24 mouse cellular contexts compared by ENCODE assay signal in genomic region chr14:105341765-105342164, GRCm38 (mm10).
DNase-seq lines count a peak whose midpoint lies in the region; ATAC-seq and TF ChIP-seq lines count a peak whose summit lies in the region.
"Had no signal": no experiment of that assay in that cellular context is flagged by ENCODE, and none has a peak within 500 bp of the region (broad histone marks: within the 10 kb centered on the region; RNA-seq: fewer than 3 reads in every experiment).

No protein-coding gene starts in this region.

- no peaks in the 10 kb centered on the region for H3K9me3 ChIP-seq in limb, embryonic 11.5 days (ENCODE audit: control insufficient read depth, low read length)
- no peaks in the 10 kb centered on the region for H3K9me3 ChIP-seq in limb, embryonic 10.5 days (replicated peaks)
- H3K9me3 ChIP-seq in embryonic facial prominence, embryonic 15.5 days (replicated peaks): no peaks in the 10 kb centered on the region
- H3K9me3 ChIP-seq: embryonic facial prominence, embryonic 12.5 days; forebrain, embryonic 12.5 days; heart, embryonic 13.5 days had no signal

- H3K27me3 ChIP-seq in limb, embryonic 11.5 days (ENCODE audit: control insufficient read depth, insufficient read depth, low read length): no peaks in the 10 kb centered on the region
- H3K27me3 ChIP-seq in limb, embryonic 10.5 days (ENCODE audit: low read depth, poor library complexity, severe bottlenecking): no peaks in the 10 kb centered on the region
- H3K27me3 ChIP-seq in embryonic facial prominence, embryonic 15.5 days: no peaks in the 10 kb centered on the region
- H3K27me3 ChIP-seq in heart, adult 2 months (ENCODE audit: control insufficient read depth, insufficient read depth, low read length): no peaks in the 10 kb centered on the region
- H3K27me3 ChIP-seq: embryonic facial prominence, embryonic 12.5 days; forebrain, embryonic 12.5 days; heart, embryonic 13.5 days had no signal

- H3K4me2 ChIP-seq in limb, embryonic 11.5 days (ENCODE audit: low read depth, severe bottlenecking): no peak overlapping the region
- no peak overlapping the region for H3K4me2 ChIP-seq in embryonic facial prominence, embryonic 15.5 days (replicated peaks)
- H3K4me2 ChIP-seq: embryonic facial prominence, embryonic 12.5 days; forebrain, embryonic 12.5 days; heart, embryonic 13.5 days had no signal

- intact Hi-C loops in heart, adult 2 months (cut with DNase I): no loop called here

- H3K27ac ChIP-seq in limb, embryonic 11.5 days (replicated peaks; ENCODE audit: low read depth, low read length): no peak overlapping the region
- H3K27ac ChIP-seq in limb, embryonic 10.5 days: no peak overlapping the region
- H3K27ac ChIP-seq in embryonic facial prominence, embryonic 15.5 days (replicated peaks): peak overlapping the region; percentile 58; the same call in 1 of the 2 replicates
- no peak overlapping the region for H3K27ac ChIP-seq in heart, adult 2 months
- H3K27ac ChIP-seq: forebrain, embryonic 12.5 days; gastrocnemius, adult 2 months; heart, embryonic 13.5 days had no signal

- no peak overlapping the region for H3K9ac ChIP-seq in limb, embryonic 11.5 days (ENCODE audit: low read length)
- H3K9ac ChIP-seq in embryonic facial prominence, embryonic 15.5 days: no peak overlapping the region
- no peak overlapping the region for H3K9ac ChIP-seq in heart, adult 2 months (ENCODE audit: low read depth, low read length)
- H3K9ac ChIP-seq: embryonic facial prominence, embryonic 12.5 days; forebrain, embryonic 12.5 days; forebrain, postnatal 0 days; heart, embryonic 13.5 days had no signal

- 71% methylated on average over 8 of the region's 8 CpGs for WGBS in limb, embryonic 11.5 days
- 77% methylated on average over 8 of the region's 8 CpGs for WGBS in limb, embryonic 10.5 days
- 44% methylated on average over 8 of the region's 8 CpGs for WGBS in embryonic facial prominence, embryonic 15.5 days
- 69% methylated on average over 8 of the region's 8 CpGs for WGBS in heart, adult 2 months

- H3K4me1 ChIP-seq in limb, embryonic 11.5 days (ENCODE audit: control insufficient read depth, insufficient read depth, low read length): no peaks in the 10 kb centered on the region
- H3K4me1 ChIP-seq in limb, embryonic 10.5 days: no peaks in the 10 kb centered on the region; the same call in 1 of the 2 replicates
- H3K4me1 ChIP-seq in embryonic facial prominence, embryonic 15.5 days: no peaks in the 10 kb centered on the region
- H3K4me1 ChIP-seq in heart, adult 2 months (ENCODE audit: control insufficient read depth, insufficient read depth, low read length): no peaks in the 10 kb centered on the region
- H3K4me1 ChIP-seq: embryonic facial prominence, embryonic 12.5 days; forebrain, embryonic 12.5 days had no signal

- no peaks in the 10 kb centered on the region for H3K79me2 ChIP-seq in heart, adult 2 months (replicated peaks; ENCODE audit: control insufficient read depth, insufficient read depth, low read length)

- H3K4me3 ChIP-seq in limb, embryonic 11.5 days (ENCODE audit: low read depth, low read length): no peak overlapping the region
- H3K4me3 ChIP-seq in limb, embryonic 10.5 days: no peak overlapping the region
- H3K4me3 ChIP-seq in embryonic facial prominence, embryonic 15.5 days (replicated peaks): no peak overlapping the region
- H3K4me3 ChIP-seq in heart, adult 2 months: no peak overlapping the region
- H3K4me3 ChIP-seq: embryonic facial prominence, embryonic 12.5 days; erythroblast, embryonic 14.5 days; forebrain, embryonic 12.5 days; gastrocnemius, adult 2 months; heart, embryonic 13.5 days had no signal

- H3K36me3 ChIP-seq in limb, embryonic 11.5 days (ENCODE audit: control insufficient read depth, insufficient read depth, low read length): no peaks in the 10 kb centered on the region
- H3K36me3 ChIP-seq in limb, embryonic 10.5 days: no peaks in the 10 kb centered on the region
- H3K36me3 ChIP-seq in embryonic facial prominence, embryonic 15.5 days: no peaks in the 10 kb centered on the region
- no peaks in the 10 kb centered on the region for H3K36me3 ChIP-seq in heart, adult 2 months (ENCODE audit: control insufficient read depth, insufficient read depth, low read length)
- H3K36me3 ChIP-seq: embryonic facial prominence, embryonic 12.5 days; forebrain, embryonic 12.5 days; G1E; heart, embryonic 13.5 days had no signal

- no peak for ATAC-seq in limb, embryonic 11.5 days (ENCODE audit: insufficient number of reproducible peaks, low FRiP score, low TSS enrichment, low read depth)
- ATAC-seq in embryonic facial prominence, embryonic 15.5 days (ENCODE audit: insufficient number of reproducible peaks, low FRiP score, low TSS enrichment, low read depth): no peak
- no peak for ATAC-seq in monocyte, adult 5-6 weeks (replicated peaks; ENCODE audit: insufficient number of reproducible peaks, low FRiP score, low TSS enrichment, poor library complexity, severe bottlenecking)
- ATAC-seq: CD4-positive, CD25-positive, alpha-beta regulatory T cell, adult 4 months; forebrain, postnatal 0 days; hindbrain, embryonic 16.5 days had no signal

- no peak for TF ChIP-seq CTCF in heart, adult 2 months (IDR thresholded peaks at IDR 0.05)

- TF ChIP-seq POLR2A in heart, adult 2 months (IDR thresholded peaks at IDR 0.05; ENCODE audit: insufficient read depth, low read depth, low read length): no peak

- TF ChIP-seq EP300 in heart, adult 2 months (IDR thresholded peaks at IDR 0.05; ENCODE audit: insufficient read depth, low read depth, low read length): no peak

- DNase-seq in limb, embryonic 11.5 days (ENCODE audit: low spot score): peak; percentile 28
- no peak for DNase-seq in limb, embryonic 10.5 days (ENCODE audit: low spot score)
- DNase-seq in urinary bladder, postnatal 14 days (ENCODE audit: low spot score): peak; percentile 70
- DNase-seq in urinary bladder, postnatal 10 days (ENCODE audit: low spot score): no peak
- DNase-seq in urinary bladder, postnatal 36 days (ENCODE audit: low spot score in 2 of 2): peak; percentile 40 to 43
- DNase-seq in heart, adult 2 months: no peak
- DNase-seq: adrenal gland, adult 8-10 months; adrenal gland, postnatal 36 days; B cell, adult 2 months; cerebellum, adult 2 months; cerebellum, postnatal 10 days; forebrain, postnatal 0 days; gastrocnemius, adult 2 months; gastrocnemius, postnatal 25 days; heart, postnatal 36 days had no signal

Comparison
In these comparisons a context has a peak if more than half of its experiments do, and no peak if none do; other contexts are left out.
1. DNase-seq: peak in limb, embryonic 11.5 days (single experiment), urinary bladder, postnatal 14 days (single experiment) and urinary bladder, postnatal 36 days (2 of 2); none in limb, embryonic 10.5 days (single experiment), urinary bladder, postnatal 10 days (single experiment) and heart, adult 2 months (0 of 2).